Mouse (Mus musculus): ENCODE results near the gene Lmo1.
A peak's percentile ranks its signal among the peaks of the same experiment; 100 is the strongest.
"Not testable (repeated sequence)": the region's sequence is repeated elsewhere in the genome, so short reads cannot be mapped to it uniquely, and the experiment has no call there.

Lmo1 gene

GRCm38 (mm10) chr7:109174337-109174948 is 564 bp downstream of the Lmo1 start:
- peak; percentile 18 for DNase-seq

- no peak for DNase-seq
Observed at GRCm38 (mm10) chr7:109171874-109172273, 3.1 kb downstream of the Lmo1 start.

- peak; percentile 83 for DNase-seq
Observed at GRCm38 (mm10) chr7:109170441-109170820, 4.6 kb downstream of the Lmo1 start.

GRCm38 (mm10) chr7:109169505-109170440 is 5.2 kb downstream of the Lmo1 start:
- peak; percentile 16 for DNase-seq

GRCm38 (mm10) chr7:109168716-109169115 is 6.3 kb downstream of the Lmo1 start:
- no peak for DNase-seq

- no peak for DNase-seq
Observed at GRCm38 (mm10) chr7:109165931-109166585, 8.9 kb downstream of the Lmo1 start.

- no peak for DNase-seq
Observed at GRCm38 (mm10) chr7:109154331-109154730, 20.7 kb downstream of the Lmo1 start.

GRCm38 (mm10) chr7:109153538-109153937 is 21.5 kb downstream of the Lmo1 start:
- DNase-seq = no peak

GRCm38 (mm10) chr7:109151088-109151487 is 23.9 kb downstream of the Lmo1 start:
- DNase-seq = no peak

- DNase-seq = no peak
Observed at GRCm38 (mm10) chr7:109145211-109145610, 29.8 kb downstream of the Lmo1 start.

- DNase-seq = no peak
Observed at GRCm38 (mm10) chr7:109144705-109145104, 30.3 kb downstream of the Lmo1 start.

- DNase-seq = no peak
Observed at GRCm38 (mm10) chr7:109142564-109142963, 32.4 kb downstream of the Lmo1 start.

- DNase-seq = no peak
Observed at GRCm38 (mm10) chr7:109141753-109142152, 33.3 kb downstream of the Lmo1 start.

- no peak for DNase-seq
Observed at GRCm38 (mm10) chr7:109141054-109141453, 34.0 kb downstream of the Lmo1 start.

GRCm38 (mm10) chr7:109139405-109139804 is 35.6 kb downstream of the Lmo1 start:
- peak; percentile 84 for DNase-seq

- DNase-seq = no peak
Observed at GRCm38 (mm10) chr7:109137441-109137840, 37.6 kb downstream of the Lmo1 start.

GRCm38 (mm10) chr7:109131565-109131964 is 43.4 kb downstream of the Lmo1 start:
- DNase-seq = no peak

- DNase-seq = peak; percentile 34
Observed at GRCm38 (mm10) chr7:109129946-109130686, 44.9 kb downstream of the Lmo1 start.

- DNase-seq = peak; percentile 18
Observed at GRCm38 (mm10) chr7:109129442-109129841, 45.6 kb downstream of the Lmo1 start.

- no peak for DNase-seq
Observed at GRCm38 (mm10) chr7:109115929-109116328, 59.1 kb downstream of the Lmo1 start.

GRCm38 (mm10) chr7:109115488-109115887 is 59.5 kb downstream of the Lmo1 start:
- DNase-seq = not testable (repeated sequence)

GRCm38 (mm10) chr7:109114950-109115349 is 60.1 kb downstream of the Lmo1 start:
- DNase-seq = no peak

GRCm38 (mm10) chr7:109111000-109111399 is 64.0 kb downstream of the Lmo1 start:
- no peak for DNase-seq

All from thymus, postnatal 4 days (tissue).